Mouse (Mus musculus): Measurements from ENCODE around the gene Ppm1l.
A peak's percentile ranks its signal among the peaks of the same experiment; 100 is the strongest.
"Not testable (repeated sequence)": the region's sequence is repeated elsewhere in the genome, so short reads cannot be mapped to it uniquely, and the experiment has no call there.

The Ppm1l gene

GRCm38 (mm10) chr3:69373544-69374306 is 57.1 kb downstream of the Ppm1l start:
- DNase-seq = peak; percentile 71

- no peak for DNase-seq
Observed at GRCm38 (mm10) chr3:69374538-69374937, 57.9 kb downstream of the Ppm1l start.

- no peak for DNase-seq
Observed at GRCm38 (mm10) chr3:69374983-69375382, 58.3 kb downstream of the Ppm1l start.

- no peak for DNase-seq
Observed at GRCm38 (mm10) chr3:69381213-69381612, 64.6 kb downstream of the Ppm1l start.

GRCm38 (mm10) chr3:69391834-69392233 is 75.2 kb downstream of the Ppm1l start:
- DNase-seq = not testable (repeated sequence)

GRCm38 (mm10) chr3:69392298-69392697 is 75.6 kb downstream of the Ppm1l start:
- DNase-seq = no peak

GRCm38 (mm10) chr3:69393079-69393478 is 76.4 kb downstream of the Ppm1l start:
- DNase-seq = no peak

GRCm38 (mm10) chr3:69393991-69394390 is 77.3 kb downstream of the Ppm1l start:
- DNase-seq = no peak

- no peak for DNase-seq
Observed at GRCm38 (mm10) chr3:69395084-69395483, 78.4 kb downstream of the Ppm1l start.

- DNase-seq = no peak
Observed at GRCm38 (mm10) chr3:69397733-69398132, 81.1 kb downstream of the Ppm1l start.

- DNase-seq = no peak
Observed at GRCm38 (mm10) chr3:69399336-69399735, 82.7 kb downstream of the Ppm1l start.

- no peak for DNase-seq
Observed at GRCm38 (mm10) chr3:69403196-69403595, 86.5 kb downstream of the Ppm1l start.

GRCm38 (mm10) chr3:69406210-69406895 is 89.7 kb downstream of the Ppm1l start:
- DNase-seq = no peak

GRCm38 (mm10) chr3:69408064-69408463 is 91.4 kb downstream of the Ppm1l start:
- DNase-seq = no peak

- DNase-seq = no peak
Observed at GRCm38 (mm10) chr3:69416112-69416511, 99.5 kb downstream of the Ppm1l start.

- DNase-seq = no peak
Observed at GRCm38 (mm10) chr3:69422741-69423140, 106.1 kb downstream of the Ppm1l start.

- no peak for DNase-seq
Observed at GRCm38 (mm10) chr3:69423371-69423770, 106.7 kb downstream of the Ppm1l start.

GRCm38 (mm10) chr3:69424781-69425180 is 108.1 kb downstream of the Ppm1l start:
- DNase-seq = not testable (repeated sequence)

GRCm38 (mm10) chr3:69427259-69427658 is 110.6 kb downstream of the Ppm1l start:
- DNase-seq = no peak

- DNase-seq = no peak
Observed at GRCm38 (mm10) chr3:69428221-69428620, 111.6 kb downstream of the Ppm1l start.

- DNase-seq = no peak
Observed at GRCm38 (mm10) chr3:69429319-69429718, 112.7 kb downstream of the Ppm1l start.

- DNase-seq = no peak
Observed at GRCm38 (mm10) chr3:69433580-69433979, 116.9 kb downstream of the Ppm1l start.

GRCm38 (mm10) chr3:69438773-69439514 is 122.3 kb downstream of the Ppm1l start:
- no peak for DNase-seq

GRCm38 (mm10) chr3:69440761-69441160 is 124.1 kb downstream of the Ppm1l start:
- no peak for DNase-seq
